Mouse (Mus musculus) layer of hippocampus, adult 9-10 months (tissue): ENCODE data around the gene Cisd3.
"Not testable (repeated sequence)": the region's sequence is repeated elsewhere in the genome, so short reads cannot be mapped to it uniquely, and the experiment has no call there.

Source experiments
- DNase-seq: peaks from one replicate; pipeline ENCODE4 v3.0.0; 2022; ENCODE audit warnings: low spot score

The Cisd3 gene

DNA sequence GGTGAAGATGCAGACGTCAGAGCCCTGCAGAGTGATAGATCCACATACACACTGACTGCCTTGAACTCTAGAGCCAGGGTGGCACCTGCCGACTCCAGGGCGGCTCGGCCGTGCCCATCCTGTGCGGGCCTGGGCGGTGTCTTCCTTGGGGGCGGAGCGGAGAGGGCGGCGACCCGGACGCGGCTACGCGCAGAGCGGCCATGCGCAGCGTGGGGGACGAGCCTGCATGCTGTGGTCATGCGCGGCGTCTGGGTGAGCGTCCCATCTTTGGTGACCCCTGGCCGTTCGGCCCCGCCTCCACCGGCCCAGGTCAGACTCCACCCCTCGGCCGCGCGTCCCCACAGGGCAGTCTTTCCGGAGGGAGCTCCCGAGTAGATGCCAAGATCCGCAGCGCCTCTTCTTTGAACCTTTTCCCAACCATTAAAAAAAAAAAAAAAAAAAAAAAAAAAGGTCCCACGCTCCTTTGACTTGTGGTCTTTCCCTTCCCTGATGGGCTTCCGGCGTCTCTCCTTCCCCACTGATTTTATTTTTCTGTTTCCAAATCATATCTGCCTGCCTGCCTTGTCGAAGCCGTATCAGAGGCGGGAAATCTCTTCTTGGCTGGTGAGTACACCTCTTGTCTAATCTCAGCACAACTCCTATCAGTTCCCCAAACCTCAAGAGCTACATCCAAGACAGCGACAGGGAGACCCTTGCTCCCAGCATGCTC, at the start of gene Cisd3:
Gene Cisd3 (plus strand): TSS at position 214 of the 709 bp plus-strand sequence.
- DNase-seq: peak; percentile 48

DNA sequence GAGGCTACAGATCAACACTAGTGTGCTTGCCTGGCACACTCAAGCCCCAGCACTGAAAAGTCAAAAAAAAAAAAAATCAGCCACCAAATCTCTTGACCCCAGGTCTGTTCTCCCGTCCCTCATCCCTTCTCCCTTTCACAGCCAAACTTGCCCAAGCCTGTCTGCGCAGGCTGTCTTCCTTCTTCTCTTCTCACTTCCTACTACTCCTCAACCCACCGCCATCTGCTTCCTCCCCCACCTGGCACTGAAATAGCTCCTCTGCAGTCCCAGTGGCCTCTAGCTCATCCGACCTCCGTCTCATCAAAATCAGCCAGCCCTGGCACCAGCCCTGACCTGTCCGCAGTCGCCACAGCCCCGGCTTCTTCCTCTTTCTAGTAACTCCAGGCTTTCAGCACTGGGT, 44.0 kb upstream of the Cisd3 start:
- no peak for DNase-seq

DNA sequence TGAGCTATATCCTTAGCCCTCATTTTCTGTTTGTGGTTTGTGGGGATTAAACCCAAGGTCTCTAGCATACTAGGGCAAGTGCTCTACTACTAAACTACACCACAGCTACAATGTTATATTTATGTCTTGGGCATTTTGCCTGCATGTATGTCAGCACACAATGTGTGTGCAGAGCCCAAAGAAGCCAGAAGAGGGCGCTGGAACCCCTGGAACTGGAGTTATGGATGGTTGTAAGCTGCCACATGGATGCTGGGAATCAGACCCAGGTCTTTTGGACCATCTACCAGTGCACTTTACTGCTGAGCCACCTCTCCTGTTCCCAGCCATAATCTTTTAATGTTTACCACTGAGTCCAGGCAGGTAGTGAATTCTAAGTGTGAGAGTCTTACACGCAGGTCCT, 42.9 kb upstream of the Cisd3 start:
- no peak for DNase-seq

DNA sequence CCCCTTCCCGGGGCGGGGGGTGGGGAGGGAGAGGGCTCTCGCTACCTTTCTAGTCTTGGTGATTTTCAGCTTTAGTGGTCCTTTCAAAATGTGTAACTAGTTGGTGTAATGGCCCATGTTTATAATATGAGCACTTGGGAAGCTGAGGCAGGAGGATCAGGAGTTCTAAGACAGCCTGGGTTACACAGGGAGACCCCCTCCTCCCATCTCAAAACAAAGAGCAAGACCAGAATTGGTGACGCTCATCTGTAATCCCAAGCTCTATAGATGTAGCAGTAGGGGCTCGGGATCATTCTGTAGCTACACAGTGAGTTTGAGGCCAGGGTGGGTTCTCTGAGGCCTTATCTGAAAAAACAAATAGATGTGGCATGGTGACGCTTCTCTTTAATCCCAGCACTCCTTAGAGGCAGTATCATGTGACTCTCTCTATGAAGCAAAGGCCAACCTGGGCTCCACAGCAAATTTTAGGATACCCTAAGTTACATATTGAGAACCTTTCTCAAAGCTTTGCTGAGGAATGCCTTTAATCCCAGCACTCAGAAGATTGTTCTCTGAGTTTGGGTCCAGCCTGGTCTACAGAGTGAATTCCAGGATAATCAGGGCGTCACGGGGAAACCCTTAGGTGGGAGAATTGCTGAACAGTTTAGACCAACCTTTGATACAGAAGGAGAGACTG, 42.1 kb upstream of the Cisd3 start:
- no peak for DNase-seq

DNA sequence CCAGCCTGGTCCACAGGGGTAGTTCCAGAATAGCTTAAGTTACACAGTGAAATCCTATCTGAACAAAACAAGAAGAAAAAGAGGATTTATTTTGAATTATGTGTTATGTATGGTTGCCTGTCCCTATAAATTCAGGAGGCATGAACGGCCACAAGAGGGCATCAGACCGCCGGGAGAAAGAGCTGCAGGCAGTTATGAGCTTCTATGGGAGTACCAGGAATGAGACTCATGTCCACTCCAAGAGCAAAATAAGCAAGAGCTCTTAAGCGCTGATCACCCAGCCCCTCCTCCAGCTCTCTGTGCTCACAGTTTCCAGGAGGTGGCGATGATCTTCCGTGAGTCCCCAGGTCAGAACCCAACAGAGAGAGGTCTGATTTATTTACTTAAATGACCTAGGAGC, 40.8 kb upstream of the Cisd3 start:
- no peak for DNase-seq

DNA sequence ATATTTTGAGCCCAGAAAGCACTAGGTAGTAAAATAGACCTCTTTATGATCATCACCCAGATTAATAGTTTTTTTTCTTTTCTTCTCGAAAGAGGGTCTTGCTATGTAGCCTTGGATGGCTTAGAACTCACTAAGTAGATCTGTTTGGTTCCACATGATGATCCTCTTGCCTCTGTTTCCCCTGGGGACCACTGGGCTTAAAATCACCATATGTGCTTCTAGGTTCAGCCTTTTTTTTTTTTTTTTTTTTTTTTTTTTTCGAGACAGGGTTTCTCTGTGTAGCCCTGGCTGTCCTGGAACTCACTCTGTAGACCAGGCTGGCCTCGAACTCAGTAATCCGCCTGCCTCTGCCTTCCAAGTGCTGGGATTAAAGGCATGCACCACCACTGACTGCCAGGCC, 37.1 kb upstream of the Cisd3 start:
- not testable (repeated sequence) for DNase-seq

DNA sequence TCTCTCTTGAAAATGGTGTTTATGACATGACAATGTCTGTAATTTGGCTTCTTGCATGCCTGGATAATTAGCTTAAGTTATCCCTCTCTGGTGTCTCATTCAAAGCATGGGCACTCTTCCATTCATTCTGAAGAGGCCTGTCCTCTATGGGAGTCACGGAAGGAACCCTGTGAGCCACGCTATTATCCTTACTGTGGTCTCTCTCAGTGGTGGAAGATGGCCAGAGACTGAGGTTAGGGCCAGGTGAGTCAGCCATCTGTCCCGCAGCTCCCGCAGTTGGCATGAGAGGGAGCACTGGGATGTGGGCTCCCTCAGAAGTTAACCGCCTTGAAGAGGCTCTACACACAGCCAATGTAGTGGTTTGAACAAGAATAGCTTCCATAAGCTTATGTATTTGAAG, 35.3 kb upstream of the Cisd3 start:
- no peak for DNase-seq

DNA sequence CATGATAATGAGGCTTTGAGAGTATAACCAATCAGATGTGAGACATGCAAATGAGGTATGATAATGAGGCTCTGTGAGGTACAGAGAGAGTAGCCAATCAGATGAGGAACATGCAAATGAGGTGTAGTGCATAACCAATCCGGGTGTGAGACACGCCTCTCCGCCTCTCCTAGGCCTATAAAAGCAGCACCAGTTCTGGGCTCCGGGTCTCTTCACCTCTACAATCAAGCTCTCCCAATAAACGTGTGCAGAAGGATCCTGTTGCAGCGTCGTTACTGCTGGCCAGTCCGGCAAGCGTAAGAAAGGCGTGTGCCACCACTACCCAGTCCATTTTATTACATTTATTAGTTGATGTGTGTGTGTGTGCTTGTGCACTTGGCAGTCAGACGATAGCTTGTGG, 32.2 kb upstream of the Cisd3 start:
- DNase-seq: not testable (repeated sequence)

DNA sequence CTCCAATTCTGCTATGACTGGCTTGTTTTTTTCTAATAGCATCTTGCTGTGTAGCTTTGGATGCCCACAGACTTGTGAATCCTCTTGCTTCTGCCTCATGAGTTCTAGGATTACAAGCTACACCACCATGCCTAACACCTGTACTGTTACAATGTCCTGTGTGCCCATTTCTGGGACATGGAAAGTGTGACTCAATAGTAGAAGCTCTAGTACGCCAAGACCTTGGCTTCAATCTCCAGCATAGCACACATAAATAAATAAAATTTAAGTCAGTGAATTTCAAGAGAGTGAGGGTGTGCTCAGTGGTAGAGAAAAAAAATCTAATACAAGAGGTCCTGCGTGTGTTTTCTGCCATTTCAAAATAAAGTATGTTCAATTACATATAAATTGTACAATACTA, 31.4 kb upstream of the Cisd3 start:
- DNase-seq: no peak

DNA sequence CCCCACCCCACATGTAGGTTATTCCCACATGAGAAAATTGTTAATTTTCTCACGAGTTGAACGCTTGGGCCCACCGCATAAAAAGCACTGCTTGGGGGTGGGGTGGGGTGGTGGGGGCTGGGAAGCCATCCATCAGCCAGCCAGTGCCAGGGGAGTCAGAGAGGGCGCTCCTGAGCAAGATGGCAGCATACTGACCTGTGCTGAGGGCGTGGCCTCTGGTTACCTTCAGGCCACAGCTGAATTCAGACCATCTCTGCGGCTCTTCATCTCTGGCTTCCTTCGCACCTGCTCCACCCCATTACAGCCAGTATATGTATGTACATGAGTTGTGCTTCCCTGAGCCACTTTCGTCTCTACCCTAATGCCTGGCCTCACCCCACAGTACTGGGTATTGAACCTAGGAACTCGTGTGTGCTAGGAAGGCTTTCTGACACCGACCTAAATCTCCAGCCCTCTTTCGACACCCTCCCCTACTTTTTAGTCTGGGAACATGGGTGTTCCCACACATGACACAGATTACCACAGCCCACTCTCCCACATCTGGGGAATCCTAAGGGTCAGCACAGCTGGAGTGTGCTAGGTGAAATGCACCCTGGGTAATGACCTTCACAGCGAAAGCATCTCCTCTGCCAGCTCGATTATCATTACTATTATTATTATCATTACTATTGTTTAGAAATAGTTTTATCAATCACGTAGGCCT, 29.2 kb upstream of the Cisd3 start:
- no peak for DNase-seq

DNA sequence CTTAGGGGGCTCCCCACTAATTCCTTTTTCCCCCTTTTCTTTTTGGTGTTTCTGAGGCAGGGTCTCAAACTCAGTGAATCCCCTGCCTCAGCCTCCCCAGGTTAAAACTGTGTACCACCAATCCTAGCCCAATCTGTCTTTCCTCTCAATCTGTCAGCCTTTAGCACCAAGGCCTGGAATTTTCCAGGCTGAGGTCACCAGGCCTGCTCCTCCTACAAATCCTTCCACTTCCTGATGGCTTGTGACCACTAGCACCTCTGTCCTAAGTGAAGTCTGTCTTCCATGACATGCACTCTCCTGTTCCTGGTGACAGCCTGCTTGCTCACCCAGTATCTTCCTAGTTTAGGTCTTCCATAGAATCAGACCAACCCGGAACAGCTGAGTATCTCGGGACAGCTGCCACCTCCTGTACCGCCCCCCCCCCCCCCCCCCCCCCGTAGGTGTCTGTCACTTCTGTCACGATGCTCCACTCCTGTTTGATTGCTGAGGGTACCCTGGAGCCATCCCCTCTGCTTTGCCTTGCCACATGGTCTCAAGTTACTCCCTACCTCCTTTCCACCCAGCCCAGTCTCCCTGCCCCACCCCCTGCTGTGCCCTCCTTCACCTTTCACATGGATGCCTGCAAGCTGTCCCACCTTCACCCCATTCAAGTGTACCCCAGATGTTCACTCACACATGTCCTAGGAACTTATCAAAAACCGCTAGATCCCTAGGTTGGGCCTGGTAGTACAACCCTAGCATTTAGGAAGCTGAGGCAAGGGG, 28.3 kb upstream of the Cisd3 start:
- no peak for DNase-seq

DNA sequence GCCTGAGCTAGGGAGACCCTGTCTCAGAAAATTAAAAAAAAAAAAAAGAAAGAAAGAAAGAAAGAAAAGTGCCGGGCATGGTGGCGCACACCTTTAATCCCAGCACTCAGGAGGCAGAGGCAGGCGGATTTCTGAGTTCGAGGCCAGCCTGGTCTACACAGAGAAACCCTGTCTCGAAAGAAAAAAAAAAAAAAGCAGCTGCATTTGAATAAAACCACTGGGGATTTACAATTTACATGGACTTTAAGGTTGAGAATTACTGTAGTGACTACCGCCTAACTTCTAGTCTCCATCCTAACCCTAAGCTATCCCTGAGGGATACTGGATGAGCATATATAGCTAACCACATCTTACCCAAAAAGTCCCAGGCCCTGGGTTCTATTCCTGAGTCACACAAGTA, 27.7 kb upstream of the Cisd3 start:
- not testable (repeated sequence) for DNase-seq

DNA sequence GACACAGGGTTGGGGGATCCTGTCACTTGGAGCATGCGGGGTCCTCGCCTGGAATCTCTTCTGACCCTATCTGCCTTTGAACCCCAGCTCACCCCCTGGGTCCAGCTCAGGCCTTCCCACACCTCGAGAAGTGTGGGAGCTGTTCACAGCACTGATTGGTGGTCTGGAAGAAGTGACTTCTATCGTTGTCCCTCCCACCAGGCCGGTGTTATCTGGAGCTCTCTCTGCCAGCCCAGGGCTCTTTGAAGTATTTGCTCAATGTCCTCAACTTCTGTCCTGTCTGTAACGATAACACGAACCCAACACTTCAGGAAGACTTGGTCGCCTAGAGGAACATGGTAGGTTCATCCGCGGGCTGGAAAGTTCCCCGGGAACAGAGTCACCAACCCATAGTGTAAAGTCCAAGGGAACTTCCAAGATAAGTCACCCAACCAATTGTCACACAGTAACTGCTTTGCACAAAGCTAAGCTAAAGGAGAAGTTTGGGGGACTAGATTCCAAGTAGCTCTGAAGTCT, 26.8 kb upstream of the Cisd3 start:
- no peak for DNase-seq

DNA sequence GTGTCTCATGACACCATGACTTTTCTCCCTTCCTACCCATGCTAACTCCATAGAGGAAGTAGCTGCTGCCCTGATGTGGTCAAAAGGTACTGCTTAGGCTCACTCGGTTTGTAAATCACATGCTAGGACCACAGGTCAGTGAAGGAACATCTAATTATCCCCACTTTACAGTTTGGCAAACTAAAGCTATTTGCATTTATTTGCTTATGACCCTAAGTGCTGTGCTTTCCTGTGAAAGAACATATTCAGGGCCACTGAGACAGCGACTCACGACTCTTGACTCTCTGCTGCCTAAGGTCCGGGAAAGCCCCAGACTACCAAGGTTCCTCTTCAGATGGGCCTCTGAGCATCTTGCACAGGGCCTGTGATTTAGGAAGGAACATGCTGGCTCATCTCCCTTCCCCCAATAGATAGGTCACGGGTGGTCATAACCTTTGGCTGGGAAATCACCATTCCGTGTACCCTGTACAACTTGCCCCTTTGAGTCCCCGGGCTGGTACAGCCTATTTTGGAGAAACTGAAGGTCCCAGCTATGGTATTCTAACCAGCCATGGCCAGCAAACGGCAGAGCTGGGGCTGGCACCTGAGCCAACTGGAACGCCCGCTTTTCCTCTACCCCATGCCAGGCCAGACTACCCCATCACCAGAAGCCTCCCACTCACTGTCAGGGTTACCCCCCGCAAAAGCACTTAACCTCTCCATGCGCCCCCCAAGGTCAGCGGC, 26.2 kb upstream of the Cisd3 start:
- no peak for DNase-seq

DNA sequence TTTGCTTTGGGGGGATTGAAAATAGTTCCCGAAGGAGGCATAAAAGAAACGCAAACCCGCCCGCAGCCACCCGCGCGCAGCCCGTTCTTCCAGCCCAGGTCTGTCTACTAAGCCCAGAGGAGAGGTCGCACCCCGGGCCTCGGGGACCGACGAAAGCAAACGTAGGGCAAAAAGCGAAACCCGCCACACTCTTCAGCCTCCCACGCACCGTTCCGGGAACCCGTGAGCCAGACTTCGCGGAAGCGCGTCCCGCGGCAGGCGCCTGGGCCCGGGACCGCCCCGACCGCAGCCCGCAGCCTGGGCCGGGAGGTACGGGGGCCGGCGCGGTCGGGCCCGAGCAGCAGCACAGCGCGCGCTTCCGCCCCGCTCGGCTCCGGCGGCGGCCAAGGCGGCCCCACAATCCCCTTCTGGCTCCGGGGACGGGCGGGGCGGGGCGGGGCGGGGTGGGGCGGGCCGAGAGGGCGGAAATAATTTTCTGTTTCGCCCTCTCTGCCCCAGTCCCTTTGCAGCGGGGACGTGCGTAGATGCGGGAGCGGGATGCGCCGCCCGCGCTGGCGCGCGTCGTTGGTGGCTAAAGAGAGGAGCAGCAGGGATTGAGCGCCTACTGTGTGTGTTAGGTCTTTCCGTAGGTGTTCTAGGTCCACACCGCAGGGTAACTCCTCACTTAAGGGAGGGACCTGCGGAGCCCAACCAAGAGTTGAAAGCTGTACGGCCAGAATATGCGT, 25.5 kb upstream of the Cisd3 start:
- no peak for DNase-seq

DNA sequence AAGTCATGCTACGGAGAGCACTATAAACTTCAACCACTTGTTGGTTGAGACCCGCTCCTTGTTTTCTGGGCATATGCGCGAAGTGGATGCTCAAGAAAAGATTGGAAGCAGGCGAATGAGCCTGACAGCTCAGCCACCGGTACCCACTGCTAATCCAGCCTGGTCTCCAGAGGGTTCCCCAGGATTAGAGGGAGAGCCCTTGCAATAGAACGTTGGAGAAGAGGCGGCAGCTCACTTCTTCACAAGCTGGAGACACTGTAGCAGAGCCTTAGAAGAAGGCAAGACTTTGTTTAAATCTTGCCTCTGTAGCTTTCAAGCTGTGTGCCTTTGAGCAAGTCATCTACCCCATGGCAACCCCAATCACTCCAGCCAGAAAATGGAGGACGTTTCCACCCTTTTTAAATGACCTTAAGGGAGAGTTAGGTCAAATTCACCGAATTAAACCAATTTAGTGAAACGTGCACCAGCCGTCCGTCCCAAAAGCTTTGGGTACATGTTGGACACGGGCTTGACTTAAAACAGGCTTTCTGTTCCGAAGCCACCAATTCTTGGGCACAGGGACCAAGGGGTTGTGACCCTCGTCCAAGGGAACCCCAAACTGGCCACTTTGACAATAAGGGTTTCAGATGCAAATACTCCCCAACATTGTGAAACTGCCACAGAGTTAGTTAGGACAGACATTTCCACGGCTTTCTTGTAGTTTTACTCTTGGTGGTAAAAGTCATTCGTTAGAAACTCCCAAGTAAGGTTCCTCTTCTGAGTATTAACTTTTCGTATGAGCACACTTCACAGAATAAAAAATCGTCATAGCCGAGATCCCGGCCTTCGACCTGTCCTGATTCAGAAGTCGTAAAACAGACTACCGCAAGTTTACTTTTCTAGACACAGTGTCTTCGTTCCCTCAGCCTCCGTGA, 24.6 kb upstream of the Cisd3 start:
- no peak for DNase-seq

DNA sequence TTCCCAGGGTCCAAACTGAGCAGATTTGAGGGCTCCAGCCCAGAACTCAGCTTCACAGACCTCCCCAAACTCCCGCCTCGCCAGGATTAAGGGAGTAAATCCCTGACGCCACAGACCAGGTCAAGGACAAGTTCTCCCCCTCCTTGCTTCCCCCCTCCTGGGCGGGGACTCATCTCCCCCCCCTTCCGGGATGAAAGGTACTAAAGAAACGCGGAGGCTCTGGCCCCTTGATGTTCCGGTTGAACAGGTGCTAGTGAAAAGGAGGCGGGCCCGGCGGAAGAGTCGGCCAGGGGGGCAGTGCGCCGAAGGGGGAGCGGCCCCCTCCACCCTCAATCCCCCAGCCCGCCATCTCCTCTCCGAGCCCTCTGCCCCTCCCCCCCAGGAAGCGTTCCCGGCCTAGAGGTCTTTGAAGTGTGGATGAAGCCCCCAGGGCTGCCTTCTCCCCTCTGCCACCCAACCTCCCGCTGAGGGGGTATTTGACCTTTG, 23.9 kb upstream of the Cisd3 start:
- no peak for DNase-seq

DNA sequence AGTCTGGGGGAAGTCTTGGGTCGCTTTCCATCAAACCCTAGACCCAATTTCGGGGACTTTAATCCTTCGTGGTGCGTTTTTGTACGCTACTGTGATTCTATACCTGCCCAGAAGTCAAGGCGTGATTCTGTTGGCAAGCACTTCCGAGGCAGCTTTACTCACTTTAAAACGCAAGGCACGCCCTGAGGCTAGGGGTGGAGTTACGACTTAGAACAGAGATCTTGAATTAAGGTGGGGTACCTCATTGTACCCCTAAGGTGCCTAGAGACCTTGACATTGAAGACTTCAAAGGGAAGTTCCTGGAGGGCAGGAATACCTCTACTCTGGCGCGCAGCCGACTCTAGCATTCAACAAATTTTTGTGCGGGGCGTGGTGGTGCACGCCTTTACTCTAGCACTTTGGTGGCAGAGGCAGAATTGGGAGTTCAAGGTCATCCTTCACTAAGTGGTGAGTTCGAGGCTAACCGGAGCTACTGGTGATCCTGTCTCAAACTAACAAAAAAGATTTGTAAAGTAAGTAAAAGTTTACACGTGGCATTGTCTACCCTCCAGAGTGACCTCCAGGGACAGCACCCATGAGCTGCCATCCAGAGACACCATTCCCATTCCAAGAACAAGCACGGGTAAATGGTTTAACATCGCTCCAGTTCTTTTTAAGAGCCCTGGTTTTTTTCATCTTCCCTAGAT, 23.3 kb upstream of the Cisd3 start:
- DNase-seq: no peak

DNA sequence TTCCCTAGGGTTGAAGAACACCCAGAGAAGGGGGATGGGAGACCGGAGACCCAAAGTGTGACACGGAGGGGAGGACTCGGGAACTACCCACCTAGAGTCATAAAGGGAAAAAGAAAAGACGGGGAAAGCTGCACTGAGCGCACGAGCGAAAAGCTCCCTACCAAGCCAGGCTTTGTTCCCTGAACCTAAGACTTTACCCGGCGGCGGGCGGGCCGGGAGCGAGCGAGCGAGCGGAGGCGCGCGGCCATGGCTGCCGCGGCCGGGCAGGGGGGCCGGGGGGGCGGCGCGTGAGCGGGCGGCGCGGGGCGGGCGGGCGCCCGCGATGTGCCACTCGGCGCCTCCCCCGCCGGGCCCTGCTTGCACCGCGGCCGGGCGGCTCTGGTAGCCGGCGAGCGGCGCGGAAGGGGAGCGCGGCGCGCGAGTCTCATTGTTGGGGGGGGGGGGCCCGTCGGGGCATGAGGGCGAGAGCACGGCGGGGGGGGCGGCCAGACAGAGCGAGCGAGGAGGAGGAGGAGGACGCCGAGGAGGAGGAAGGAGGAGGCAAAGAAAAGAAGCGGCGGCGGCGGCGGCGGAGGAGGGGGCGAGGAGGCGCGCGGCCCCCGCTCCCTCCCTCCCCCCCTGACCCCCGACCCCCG, 22.6 kb upstream of the Cisd3 start, which contains the start of gene Mllt6:
Gene Mllt6 (plus strand): TSS at position 522 of the 635 bp plus-strand sequence.
- DNase-seq: no peak
